Mouse (Mus musculus): Measurements from ENCODE around the gene Rpl23. TPM values are rescaled to one million over a fixed set of nuclear protein-coding genes. Genes with fewer than 3 reads are reported as not detected.

Rpl23 gene
- polyA plus RNA-seq, 1 experiment = 32.2 TPM

GRCm38 (mm10) chr11:97766154-97766881, 15.9 kb downstream of the Rpl23 start, which contains the start of gene Cwc25:
Gene Cwc25, minus strand, starts transcription at chr11:97766556.
- no peak for TF ChIP-seq GATA1 (IDR thresholded peaks at IDR 0.05; ENCODE audit: low read length)
- no peak for TF ChIP-seq TAL1 (IDR thresholded peaks at IDR 0.05; ENCODE audit: low read length)
- no peaks in the 10 kb centered on the region for H3K27me3 ChIP-seq (ENCODE audit: control insufficient read depth)
- peaks cover 5% of the 10 kb centered on the region for H3K9me3 ChIP-seq (ENCODE audit: control insufficient read depth, low read length)
- H3K4me1 ChIP-seq (ENCODE audit: control insufficient read depth) = peaks cover 28% of the 10 kb centered on the region
- peak within 1 kb of the TSS; percentile 98 for H3K4me3 ChIP-seq (replicated peaks)
- peaks cover 36% of the 10 kb centered on the region for H3K36me3 ChIP-seq (ENCODE audit: control insufficient read depth)

GRCm38 (mm10) chr11:97761638-97762037, 20.6 kb downstream of the Rpl23 start:
- TF ChIP-seq GATA1 (IDR thresholded peaks at IDR 0.05; ENCODE audit: low read length) = no peak
- no peak for TF ChIP-seq TAL1 (IDR thresholded peaks at IDR 0.05; ENCODE audit: low read length)
- Histone ChIP-seq H3K27me3 (ENCODE audit: control insufficient read depth) (no peaks in the 10 kb centered on the region), H3K9me3 (ENCODE audit: control insufficient read depth, low read length) (peaks cover 5% of the 10 kb centered on the region), H3K4me1 (ENCODE audit: control insufficient read depth) (peaks cover 23% of the 10 kb centered on the region), H3K4me3 (replicated peaks) (no peak overlapping the region), H3K36me3 (ENCODE audit: control insufficient read depth) (peaks cover 78% of the 10 kb centered on the region)

GRCm38 (mm10) chr11:97758942-97759341, 23.3 kb downstream of the Rpl23 start:
- no peak for TF ChIP-seq GATA1 (IDR thresholded peaks at IDR 0.05; ENCODE audit: low read length)
- TF ChIP-seq TAL1 (IDR thresholded peaks at IDR 0.05; ENCODE audit: low read length) = no peak
- Histone ChIP-seq H3K4me1 (ENCODE audit: control insufficient read depth) (peaks cover 3% of the 10 kb centered on the region), H3K9me3 (ENCODE audit: control insufficient read depth, low read length) (peaks cover 5% of the 10 kb centered on the region), H3K27me3 (ENCODE audit: control insufficient read depth) (no peaks in the 10 kb centered on the region), H3K4me3 (replicated peaks) (no peak overlapping the region), H3K36me3 (ENCODE audit: control insufficient read depth) (peaks cover 86% of the 10 kb centered on the region)

- H3K36me3 ChIP-seq (ENCODE audit: control insufficient read depth) = peaks cover 88% of the 10 kb centered on the region
- no peak overlapping the region for H3K4me3 ChIP-seq (replicated peaks)
- TF ChIP-seq GATA1 (IDR thresholded peaks at IDR 0.05; ENCODE audit: low read length) (no peak), TAL1 (IDR thresholded peaks at IDR 0.05; ENCODE audit: low read length) (no peak)
- peaks cover 5% of the 10 kb centered on the region for H3K9me3 ChIP-seq (ENCODE audit: control insufficient read depth, low read length)
- peaks cover 2% of the 10 kb centered on the region for H3K4me1 ChIP-seq (ENCODE audit: control insufficient read depth)
- no peaks in the 10 kb centered on the region for H3K27me3 ChIP-seq (ENCODE audit: control insufficient read depth)
These were observed 24.1 kb downstream of the Rpl23 start for GRCm38 (mm10) chr11:97758125-97758524.

GRCm38 (mm10) chr11:97753277-97753676, 29.0 kb downstream of the Rpl23 start:
- no peaks in the 10 kb centered on the region for H3K27me3 ChIP-seq (ENCODE audit: control insufficient read depth)
- no peak overlapping the region for H3K4me3 ChIP-seq (replicated peaks)
- H3K36me3 ChIP-seq (ENCODE audit: control insufficient read depth) = peaks cover 90% of the 10 kb centered on the region
- peaks cover 9% of the 10 kb centered on the region for H3K9me3 ChIP-seq (ENCODE audit: control insufficient read depth, low read length)
- TF ChIP-seq TAL1 (IDR thresholded peaks at IDR 0.05; ENCODE audit: low read length) (no peak), GATA1 (IDR thresholded peaks at IDR 0.05; ENCODE audit: low read length) (no peak)
- H3K4me1 ChIP-seq (ENCODE audit: control insufficient read depth) = peaks cover 6% of the 10 kb centered on the region

- Histone ChIP-seq H3K27me3 (ENCODE audit: control insufficient read depth) (no peaks in the 10 kb centered on the region), H3K9me3 (ENCODE audit: control insufficient read depth, low read length) (peaks cover 9% of the 10 kb centered on the region), H3K36me3 (ENCODE audit: control insufficient read depth) (peaks cover 74% of the 10 kb centered on the region), H3K4me3 (replicated peaks) (no peak overlapping the region), H3K4me1 (ENCODE audit: control insufficient read depth) (peaks cover 24% of the 10 kb centered on the region)
- TF ChIP-seq TAL1 (IDR thresholded peaks at IDR 0.05; ENCODE audit: low read length) (no peak), GATA1 (IDR thresholded peaks at IDR 0.05; ENCODE audit: low read length) (no peak)
These were observed 33.7 kb downstream of the Rpl23 start for GRCm38 (mm10) chr11:97748496-97748895.

GRCm38 (mm10) chr11:97747773-97748172, 34.5 kb downstream of the Rpl23 start:
- Histone ChIP-seq H3K36me3 (ENCODE audit: control insufficient read depth) (peaks cover 67% of the 10 kb centered on the region), H3K9me3 (ENCODE audit: control insufficient read depth, low read length) (peaks cover 9% of the 10 kb centered on the region), H3K27me3 (ENCODE audit: control insufficient read depth) (no peaks in the 10 kb centered on the region), H3K4me3 (replicated peaks) (no peak overlapping the region), H3K4me1 (ENCODE audit: control insufficient read depth) (peaks cover 32% of the 10 kb centered on the region)
- TF ChIP-seq GATA1 (IDR thresholded peaks at IDR 0.05; ENCODE audit: low read length) (no peak), TAL1 (IDR thresholded peaks at IDR 0.05; ENCODE audit: low read length) (no peak)

GRCm38 (mm10) chr11:97745331-97745721, 36.9 kb downstream of the Rpl23 start:
- Histone ChIP-seq H3K4me3 (replicated peaks) (peak overlapping the region; percentile 91), H3K4me1 (ENCODE audit: control insufficient read depth) (peaks cover 41% of the 10 kb centered on the region), H3K9me3 (ENCODE audit: control insufficient read depth, low read length) (no peaks in the 10 kb centered on the region), H3K36me3 (ENCODE audit: control insufficient read depth) (peaks cover 44% of the 10 kb centered on the region), H3K27me3 (ENCODE audit: control insufficient read depth) (no peaks in the 10 kb centered on the region)
- TF ChIP-seq GATA1 (IDR thresholded peaks at IDR 0.05; ENCODE audit: low read length) (no peak), TAL1 (IDR thresholded peaks at IDR 0.05; ENCODE audit: low read length) (no peak)

GRCm38 (mm10) chr11:97744718-97745330, 37.4 kb downstream of the Rpl23 start:
- TF ChIP-seq GATA1 (IDR thresholded peaks at IDR 0.05; ENCODE audit: low read length) = no peak
- no peak for TF ChIP-seq TAL1 (IDR thresholded peaks at IDR 0.05; ENCODE audit: low read length)
- Histone ChIP-seq H3K9me3 (ENCODE audit: control insufficient read depth, low read length) (no peaks in the 10 kb centered on the region), H3K4me3 (replicated peaks) (peak overlapping the region; percentile 91), H3K27me3 (ENCODE audit: control insufficient read depth) (no peaks in the 10 kb centered on the region), H3K36me3 (ENCODE audit: control insufficient read depth) (peaks cover 39% of the 10 kb centered on the region), H3K4me1 (ENCODE audit: control insufficient read depth) (peaks cover 43% of the 10 kb centered on the region)
